Mouse (Mus musculus) T-helper 1 cell (primary cell): ENCODE measurements at regions not wholly inside any gene's neighbourhood (a gene's known extent, or its start where the extent isn't known, plus 50 kb on each side); places are given as distances from the start of the nearest gene placed in this dataset.

ENCODE experiments used
- in situ Hi-C: fragments of 300-600 bp; cut with MboI, MseI; formaldehyde crosslinking; loops from one replicate; pipeline ENCODE4 v1.15.1; 2025; ENCODE audit warnings: high pct_unique_total_duplicates

DNA sequence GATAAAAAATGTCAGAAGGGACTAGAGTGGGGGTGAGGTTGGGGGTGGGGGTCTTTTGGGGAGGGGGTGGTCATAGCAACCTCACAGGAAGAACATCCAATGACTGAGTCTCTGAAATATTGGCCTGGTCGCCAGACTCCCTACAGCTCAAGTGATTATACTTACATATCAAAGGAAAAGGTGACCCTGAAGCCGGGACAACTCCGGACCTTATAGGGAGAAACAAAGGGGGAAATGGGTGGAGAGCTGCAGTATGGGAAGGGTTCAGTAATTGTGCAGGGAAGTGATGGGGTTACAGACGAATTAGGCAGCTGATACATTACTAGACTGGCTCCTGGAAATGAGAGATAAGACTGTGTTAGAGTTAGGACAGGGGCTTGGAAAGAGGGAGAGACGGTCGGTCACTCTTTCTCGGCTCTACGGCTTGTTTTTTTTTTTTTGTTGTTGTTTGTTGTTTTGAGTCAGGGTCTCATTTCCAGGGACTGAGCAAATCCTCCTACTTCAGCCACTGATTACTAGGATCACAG is 130.2 kb upstream of the Map3k1 start:
- in situ Hi-C loops, result loop anchor here (10.0 kb wide), 1 partner anchor 1544 kb away; the partner anchor contains the start of gene Plk2

DNA sequence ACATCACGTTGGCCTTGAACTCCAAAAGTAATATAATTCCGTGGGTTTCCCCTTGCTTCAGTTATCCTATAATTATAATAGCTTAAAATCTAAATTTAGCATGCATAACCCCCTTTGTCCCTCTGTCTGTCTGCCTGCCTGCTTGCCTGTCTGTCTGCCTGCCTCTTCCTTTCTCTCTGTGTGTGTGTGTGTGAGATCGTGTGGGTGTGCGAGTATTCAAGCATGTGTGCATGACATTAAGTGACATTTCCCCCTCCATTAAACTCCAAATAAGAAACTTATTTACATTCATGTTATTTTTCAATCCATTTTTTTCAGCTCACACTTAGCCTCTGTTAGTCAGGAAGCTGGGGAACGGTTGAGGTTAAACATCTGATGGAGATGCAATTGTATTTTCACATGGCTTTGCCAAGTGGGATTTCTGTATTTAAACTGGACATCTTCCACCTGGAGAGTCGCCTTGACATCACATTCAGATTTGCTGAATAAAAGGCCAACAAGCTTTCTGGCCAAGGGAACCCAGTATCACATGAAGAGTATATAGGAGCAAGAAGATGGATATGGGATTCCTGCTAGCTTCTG is 130.8 kb upstream of the Map3k1 start:
- in situ Hi-C loops, result loop anchor here (10.0 kb wide), 2 partner anchors 1545 to 1925 kb away; partner anchors contain the start of gene Plk2

DNA sequence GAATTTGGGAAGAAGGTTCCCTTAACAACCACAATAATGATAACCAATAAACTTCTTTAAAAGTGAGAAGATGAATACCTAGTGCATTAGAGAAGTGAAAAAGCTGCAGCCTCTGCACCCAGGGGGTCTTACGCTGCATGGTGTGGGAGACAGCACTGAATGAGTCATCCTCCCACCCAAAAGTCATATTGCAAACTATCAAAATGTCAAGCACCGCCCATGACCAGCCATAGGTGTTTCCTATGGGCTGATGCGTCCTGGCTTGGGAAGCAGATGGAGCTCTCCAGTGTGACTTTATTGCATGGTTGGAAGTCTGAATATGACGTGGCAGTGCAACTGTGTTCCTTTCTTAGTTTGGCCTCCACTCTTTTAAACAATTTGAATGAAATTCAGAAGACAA is 131.5 kb upstream of the Map3k1 start:
- in situ Hi-C loops, result loop anchor here (10.0 kb wide), 1 partner anchor 1925 kb away; no protein-coding TSS in a partner anchor

DNA sequence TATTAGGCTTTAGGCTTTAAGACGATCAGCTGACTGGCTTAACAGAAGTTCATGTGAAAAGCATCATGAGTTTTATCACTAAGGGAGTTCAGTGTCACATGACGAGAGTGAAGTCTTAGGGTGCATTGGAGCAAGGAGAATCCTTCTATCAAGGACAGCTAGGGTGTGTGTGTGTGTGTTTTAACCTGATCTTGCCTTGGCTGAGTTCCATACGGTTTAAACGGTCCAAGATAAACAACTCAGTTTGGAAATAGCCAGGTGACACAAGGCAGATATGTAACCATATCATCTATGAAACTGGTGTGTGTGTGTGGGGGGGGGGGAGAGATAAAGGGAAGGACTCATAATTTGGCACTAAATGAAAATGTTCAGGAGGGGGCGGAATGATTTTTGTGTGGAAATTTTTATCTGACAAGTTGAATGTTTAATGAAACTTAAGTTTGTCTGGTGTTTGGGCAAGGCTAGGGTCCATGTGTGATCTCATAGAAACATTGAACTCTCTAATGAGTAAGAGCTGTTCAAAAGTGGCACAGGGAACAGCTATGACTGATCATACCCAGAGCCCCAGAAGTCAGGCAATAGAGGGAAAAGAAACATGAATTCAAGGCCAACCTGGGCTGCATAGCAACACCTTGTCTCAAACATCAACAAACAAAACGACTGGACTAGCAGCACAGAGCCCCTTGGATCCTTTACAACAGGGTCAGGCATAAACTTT is 132.2 kb upstream of the Map3k1 start:
- in situ Hi-C loops, result loop anchor here (10.0 kb wide), 1 partner anchor 1926 kb away; no protein-coding TSS in a partner anchor

DNA sequence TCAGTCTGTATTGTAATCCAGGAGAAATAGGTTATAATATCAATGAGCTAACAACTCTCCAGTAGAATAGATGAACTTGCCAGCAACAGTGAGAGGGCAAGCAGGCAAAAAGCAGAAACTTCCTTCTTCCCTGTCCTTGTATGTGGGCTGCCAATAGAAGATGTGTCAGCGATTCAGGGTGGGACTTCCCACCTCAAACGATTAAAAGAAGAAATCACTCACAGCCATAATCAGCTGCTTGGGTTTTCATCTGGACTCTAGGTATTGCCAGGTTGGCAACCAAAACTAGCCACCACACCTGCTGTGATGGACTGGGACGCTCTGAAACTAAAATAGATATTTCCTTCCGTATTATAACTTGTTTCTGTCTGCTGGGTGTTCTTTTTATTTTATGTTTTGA is 133.2 kb upstream of the Map3k1 start:
- in situ Hi-C loops, result loop anchor here (10.0 kb wide), 1 partner anchor 1927 kb away; no protein-coding TSS in a partner anchor

DNA sequence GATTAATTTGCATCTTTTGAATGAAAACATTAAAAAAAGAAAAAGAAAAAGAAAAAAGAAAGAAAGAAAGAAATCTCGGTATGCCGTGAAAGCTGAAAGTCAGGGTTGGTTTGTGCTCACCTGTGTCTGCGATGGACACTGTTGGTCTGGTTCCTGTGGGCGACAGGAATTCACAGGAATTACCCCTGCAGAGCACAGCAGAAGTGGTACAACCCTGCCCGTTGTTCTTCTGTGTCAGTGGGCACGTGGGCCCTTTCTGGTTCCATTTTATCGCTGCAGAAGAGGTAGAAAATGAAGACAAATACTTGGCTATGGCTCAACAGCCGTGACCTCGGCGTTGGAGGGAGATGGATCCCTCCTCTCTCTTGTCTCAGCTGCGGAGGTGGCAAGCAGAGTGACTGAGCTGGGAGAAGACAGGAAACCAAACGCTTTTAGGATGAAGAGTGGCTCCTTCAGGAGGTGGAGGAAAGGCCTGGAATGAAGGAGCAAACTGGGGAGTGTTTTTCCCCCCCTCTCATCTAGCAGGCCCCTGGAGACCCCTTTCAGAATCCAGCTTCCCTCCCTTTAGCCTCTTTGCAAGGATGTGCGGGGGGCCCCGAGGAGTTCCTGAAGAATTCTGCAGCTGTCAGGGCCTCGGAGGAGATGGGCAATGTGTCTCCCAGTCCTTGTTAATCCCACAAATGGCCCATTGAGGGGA is 134.7 kb upstream of the Map3k1 start:
- in situ Hi-C loops, result loop anchor here (10.0 kb wide), 1 partner anchor 1929 kb away; no protein-coding TSS in a partner anchor

DNA sequence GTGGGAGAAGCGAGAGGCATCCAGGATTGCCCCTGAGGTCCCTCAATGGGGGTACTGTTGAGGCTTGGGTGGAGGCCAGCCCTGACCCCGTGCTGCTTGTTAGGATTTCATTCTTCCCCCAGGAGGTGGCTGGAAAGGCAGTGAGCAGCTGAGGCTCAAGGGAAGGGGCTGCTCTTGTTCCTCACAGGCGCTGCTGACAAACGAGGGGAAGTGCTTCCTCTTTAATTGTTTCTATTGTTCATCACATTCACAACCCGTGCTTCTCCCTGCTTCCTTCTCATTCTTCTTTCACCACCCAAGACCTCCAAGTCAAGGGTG is 135.3 kb upstream of the Map3k1 start:
- in situ Hi-C loops, result loop anchor here (10.0 kb wide), 1 partner anchor 1929 kb away; no protein-coding TSS in a partner anchor

DNA sequence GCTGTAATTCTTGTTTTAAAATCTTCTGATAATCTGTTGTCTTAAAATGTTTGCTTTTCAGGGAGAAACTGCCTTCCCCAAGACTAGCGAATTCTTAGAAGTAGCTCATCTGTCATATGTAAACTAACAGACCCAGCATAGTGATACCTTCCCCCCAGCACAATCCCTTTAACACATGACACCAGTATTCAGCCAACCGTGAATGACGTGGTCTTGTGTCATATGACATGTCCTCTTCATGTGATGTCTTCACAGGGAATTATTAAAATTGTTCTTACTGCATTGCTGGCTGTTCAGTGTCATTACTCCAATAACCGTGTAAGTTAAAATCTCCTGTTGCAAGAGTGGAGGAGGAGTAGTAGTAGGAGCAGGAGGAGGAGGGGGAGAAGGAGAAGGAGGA is 137.5 kb upstream of the Map3k1 start:
- in situ Hi-C loops, result loop anchor here (10.0 kb wide), 1 partner anchor 1931 kb away; no protein-coding TSS in a partner anchor

DNA sequence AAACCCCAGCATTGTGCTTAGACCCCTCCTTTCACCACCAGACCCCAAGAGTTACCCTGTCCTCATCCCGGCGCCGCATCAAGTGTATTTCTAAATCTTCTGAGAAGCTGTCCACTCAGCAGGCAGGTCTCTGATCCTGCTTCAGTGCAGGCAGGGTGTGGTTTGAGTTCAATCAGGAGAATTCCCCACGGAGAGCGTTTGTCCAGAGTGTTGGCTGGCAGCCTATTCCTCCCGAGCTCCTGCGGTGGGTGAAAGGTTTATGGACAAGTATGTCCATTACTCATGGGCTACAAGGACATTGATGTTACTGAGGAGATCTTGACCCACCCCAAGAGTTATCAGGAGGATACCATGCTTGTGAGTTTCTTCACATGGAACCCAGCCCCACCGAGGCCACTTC is 138.0 kb upstream of the Map3k1 start:
- in situ Hi-C loops, result loop anchor here (10.0 kb wide), 1 partner anchor 1932 kb away; no protein-coding TSS in a partner anchor

DNA sequence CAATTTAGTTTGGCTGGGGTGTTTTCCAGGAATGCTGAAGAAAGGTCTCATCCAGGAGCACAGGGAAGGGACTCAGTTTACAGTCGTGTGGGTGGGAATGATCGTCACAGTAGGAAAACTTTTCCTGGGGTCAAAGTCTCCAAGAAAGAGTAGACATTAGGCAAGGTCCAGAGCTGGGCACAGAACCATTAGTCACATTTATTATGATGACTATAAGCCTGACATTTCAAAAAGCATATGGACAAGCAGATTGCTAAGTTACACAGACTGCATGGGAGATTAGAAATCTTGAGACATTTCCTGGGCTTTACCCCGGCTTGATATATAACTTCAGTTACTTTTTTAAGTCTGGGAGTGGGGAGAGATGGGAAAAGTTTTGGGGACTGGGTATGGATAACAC is 139.6 kb upstream of the Map3k1 start:
- in situ Hi-C loops, result loop anchor here (10.0 kb wide), 1 partner anchor 1934 kb away; no protein-coding TSS in a partner anchor

DNA sequence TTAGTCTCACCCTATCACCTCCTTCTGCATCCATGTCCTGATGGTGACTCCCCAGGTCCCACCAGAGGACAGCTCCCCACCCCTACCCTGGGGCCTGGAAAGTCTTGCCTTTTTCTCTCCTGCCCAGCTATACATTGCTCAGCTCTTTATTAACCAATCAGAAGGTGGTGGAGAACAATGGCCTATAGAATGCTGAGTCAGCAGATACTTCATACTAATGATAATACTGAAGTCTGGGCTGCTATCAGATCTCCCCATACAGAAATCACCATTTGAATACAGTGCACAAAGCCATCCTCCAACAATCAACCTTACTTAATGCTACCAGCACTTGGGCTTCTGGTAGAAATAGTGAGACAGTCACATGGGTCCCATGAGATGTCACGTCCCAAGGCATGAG is 141.2 kb upstream of the Map3k1 start:
- in situ Hi-C loops, result loop anchor here (10.0 kb wide), 2 partner anchors 295 to 605 kb away; no protein-coding TSS in a partner anchor

DNA sequence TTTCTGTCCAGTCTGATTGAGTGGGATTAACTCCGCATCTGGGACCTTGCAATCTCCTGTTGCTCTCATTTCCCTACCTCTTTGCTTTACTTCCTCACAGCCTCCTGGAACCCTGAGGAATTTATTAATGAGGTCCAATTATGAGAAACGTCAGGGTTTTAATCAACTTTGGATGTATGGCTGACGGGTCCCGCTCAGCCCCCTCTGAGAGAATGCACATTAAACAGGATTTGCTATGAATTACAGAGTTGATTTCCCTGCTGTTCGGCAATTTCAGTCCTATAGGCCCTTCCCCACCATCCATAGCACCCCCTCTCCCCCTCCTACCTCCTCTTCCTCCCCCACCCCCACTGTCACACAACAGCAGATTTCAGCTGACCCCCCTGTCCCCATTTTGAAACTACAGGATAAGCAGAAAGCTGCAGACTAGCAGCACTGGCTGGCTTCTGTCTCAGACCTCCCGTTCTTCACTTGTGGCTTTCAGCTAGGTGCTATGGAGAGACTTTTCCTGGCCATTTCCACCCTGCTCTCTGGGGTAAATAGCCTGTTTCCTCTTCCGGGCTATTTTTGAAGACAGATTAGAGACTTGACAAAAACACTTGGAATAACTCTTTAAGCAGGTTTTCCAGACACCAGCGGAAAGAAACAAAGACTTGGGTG is 145.2 kb upstream of the Map3k1 start:
- in situ Hi-C loops, result loop anchor here (10.0 kb wide), 2 partner anchors 291 to 609 kb away; no protein-coding TSS in a partner anchor

DNA sequence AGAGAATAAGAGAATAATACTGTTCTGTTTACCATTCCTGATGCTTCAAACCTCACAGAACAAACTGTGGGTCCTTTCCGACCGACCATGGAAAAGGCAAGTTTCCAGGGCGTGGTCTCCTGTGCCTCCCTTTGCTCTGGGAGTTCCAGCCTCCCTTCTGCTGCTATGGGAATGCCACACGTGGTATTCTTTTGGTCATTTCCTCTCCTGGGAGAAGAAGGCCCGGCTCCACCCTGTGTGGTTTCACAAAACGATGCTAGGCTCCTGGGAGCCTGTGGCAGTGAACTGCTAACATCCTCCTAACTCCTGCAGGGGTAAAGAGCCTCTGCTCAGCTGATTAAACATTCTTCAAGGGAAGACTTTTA is 145.7 kb upstream of the Map3k1 start:
- in situ Hi-C loops, result loop anchor here (10.0 kb wide), 2 partner anchors 290 to 610 kb away; no protein-coding TSS in a partner anchor

DNA sequence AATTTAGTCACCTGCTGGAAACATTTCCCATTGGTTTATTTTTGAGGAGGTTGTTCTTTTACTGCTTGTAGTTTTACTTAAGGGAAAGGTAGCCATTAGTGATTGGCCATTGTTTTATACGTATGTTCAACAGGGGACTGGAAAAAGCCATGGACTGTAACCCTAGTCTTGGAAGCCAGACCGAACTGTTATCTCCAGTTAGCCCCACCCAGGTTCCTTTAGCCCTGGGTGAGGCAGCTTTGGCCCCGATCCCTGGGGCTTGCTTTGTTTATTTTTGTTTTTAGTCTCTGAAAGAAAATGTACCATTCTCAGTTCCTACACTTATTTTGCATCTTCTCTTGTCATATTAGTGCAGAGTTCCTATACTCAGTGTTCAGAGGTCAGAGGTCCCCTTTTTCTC is 148.3 kb upstream of the Map3k1 start:
- in situ Hi-C loops, result loop anchor here (10.0 kb wide), 2 partner anchors 288 to 612 kb away; no protein-coding TSS in a partner anchor

DNA sequence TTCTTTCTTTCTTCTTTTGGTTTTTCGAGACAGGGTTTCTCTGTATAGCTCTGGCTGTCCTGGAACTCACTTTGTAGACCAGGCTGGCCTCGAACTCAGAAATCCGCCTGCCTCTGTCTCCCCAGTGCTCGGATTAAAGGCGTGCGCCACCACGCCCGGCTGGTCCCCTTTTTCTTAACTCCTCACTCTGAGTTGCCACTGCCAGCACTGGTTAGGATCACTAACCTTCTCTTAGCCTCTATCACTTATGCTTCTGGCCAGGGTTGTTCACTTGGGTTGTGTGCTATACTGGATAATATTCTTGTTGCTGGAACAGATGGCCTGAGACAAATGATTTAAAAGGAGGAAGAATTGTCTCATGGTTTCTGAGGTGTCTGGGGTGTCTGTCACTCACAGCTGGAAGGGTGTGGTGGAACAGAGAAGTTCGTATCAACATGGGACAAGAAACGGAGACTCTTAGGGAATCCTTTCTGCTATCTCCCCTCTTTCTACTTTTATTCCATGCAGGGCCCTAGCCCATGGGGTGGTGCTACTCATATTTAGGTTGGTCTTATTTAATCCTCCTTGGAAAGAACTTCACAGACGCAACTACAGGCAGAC is 149.0 kb upstream of the Map3k1 start:
- in situ Hi-C loops, result loop anchor here (10.0 kb wide), 2 partner anchors 287 to 613 kb away; no protein-coding TSS in a partner anchor

DNA sequence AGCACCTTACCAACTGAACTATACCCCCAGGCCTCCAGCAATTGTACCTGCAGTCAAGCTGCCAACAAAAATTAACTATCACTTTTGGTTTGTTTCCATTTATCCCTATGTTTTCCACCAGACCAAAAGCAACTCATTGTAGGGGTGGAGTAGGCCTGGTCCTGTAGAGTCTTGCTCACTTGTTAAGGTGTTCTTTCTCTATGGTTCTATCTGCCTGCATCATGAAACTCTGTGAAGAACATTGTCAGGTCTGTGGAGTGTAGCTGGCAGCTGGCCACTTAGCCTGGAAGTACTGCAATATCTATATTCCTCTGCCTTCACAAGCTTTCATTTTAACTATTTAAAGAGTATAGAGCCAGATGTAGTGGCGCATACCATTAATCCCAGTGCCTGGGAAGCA is 149.6 kb upstream of the Map3k1 start:
- in situ Hi-C loops, result loop anchor here (10.0 kb wide), 2 partner anchors 286 to 614 kb away; no protein-coding TSS in a partner anchor

DNA sequence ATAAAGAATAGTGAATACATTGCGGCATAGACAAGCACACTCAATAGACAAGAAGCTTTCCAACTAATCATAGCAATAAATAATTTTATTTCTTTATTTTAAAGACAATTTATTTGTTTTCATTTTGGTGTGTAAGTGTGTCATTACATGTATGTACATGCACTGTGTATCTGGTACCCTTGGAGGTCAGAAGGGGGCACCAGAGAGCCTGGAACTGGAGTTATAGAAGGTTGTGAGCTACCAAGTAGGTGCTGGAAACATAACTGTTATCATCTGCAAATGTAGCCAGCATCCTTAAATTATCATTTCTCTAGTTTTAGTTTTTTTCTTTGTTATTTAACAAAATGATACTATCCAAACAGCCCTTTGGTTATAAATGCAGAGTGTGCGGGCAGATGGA is 151.2 kb upstream of the Map3k1 start:
- in situ Hi-C loops, result no loop called here

DNA sequence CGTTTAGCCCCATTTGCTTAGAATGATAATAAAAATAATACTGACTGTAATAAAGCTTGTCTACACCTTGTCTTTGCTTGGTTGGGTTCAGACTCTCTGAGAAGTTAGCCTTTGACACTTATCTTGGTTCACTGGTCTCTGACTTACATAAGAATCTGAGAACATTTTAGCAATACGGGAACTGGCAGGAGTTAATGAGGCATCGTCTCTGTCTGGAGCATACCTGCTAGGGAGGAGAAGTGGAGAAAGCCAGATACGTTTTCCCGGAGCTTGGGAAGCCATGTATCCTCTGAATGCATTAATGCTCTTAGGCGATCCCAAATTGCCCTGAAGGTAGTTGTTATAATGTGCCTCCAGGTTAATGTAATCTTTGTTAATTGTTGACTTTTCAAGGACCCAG is 152.6 kb upstream of the Map3k1 start:
- in situ Hi-C loops, result no loop called here

DNA sequence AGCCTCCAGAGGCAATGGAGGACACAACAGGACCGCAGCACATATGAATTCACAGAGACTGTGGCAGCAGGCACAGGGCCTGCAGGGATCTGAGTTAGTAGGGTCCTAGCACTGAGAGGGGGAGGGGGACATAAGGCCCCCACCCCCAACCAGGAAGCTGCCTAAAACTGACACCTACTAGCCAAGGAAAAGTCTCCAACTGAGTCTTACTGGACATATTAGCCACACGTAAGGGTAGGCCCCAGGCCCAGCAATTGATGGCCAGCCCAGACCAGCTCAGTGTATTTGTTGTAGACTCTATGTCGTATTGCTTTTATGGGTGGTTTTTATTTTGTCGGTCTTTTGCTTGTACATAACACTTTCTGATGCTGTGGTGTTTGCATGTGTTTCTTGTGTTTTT is 153.4 kb upstream of the Map3k1 start:
- in situ Hi-C loops, result no loop called here

DNA sequence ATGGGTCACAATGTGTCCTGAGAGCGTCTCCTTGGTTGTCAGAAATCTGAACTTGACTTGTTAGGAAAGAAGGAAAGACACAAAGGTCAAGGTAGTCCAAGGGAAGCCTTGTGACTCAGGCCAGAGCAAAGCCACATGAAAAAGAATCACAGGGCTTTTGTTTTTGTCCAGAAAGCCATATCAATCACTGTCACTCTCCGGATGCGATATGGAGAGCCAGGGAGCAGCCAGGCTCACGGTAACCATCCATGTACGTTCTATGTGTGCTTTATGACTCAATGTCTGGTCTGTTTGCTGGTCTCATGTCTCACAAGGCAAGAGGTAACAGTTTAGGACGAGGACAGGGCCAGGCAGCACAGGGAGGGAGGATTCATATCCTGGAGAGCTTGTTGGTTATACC is 157.3 kb upstream of the Map3k1 start:
- in situ Hi-C loops, result no loop called here

DNA sequence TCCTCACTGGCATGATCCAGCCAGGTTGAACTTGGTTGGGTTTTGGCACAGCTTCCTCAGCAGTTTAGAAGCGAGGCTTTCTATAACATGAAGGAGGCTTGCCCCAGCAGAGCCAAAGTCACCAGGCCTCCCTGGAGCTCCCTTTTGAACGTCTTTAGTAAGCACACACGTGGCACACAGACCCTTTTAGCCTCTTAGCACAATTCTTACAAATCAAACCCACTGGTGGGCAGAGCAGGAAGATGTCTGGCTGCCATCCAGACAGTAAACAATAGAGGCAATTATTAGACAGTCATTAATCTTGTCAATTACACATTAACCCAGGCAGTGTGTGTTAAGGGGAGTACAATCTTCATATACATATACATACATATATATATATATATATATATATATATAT is 157.8 kb upstream of the Map3k1 start:
- in situ Hi-C loops, result no loop called here
